Mouse (Mus musculus): ENCODE measurements around the gene Nbea. TPM values are rescaled to one million over a fixed set of nuclear protein-coding genes. Genes with fewer than 3 reads are reported as not detected.

Nbea gene
- total and polyA plus RNA-seq, 3 experiments, result 0.76 TPM; not detected in 2

DNA sequence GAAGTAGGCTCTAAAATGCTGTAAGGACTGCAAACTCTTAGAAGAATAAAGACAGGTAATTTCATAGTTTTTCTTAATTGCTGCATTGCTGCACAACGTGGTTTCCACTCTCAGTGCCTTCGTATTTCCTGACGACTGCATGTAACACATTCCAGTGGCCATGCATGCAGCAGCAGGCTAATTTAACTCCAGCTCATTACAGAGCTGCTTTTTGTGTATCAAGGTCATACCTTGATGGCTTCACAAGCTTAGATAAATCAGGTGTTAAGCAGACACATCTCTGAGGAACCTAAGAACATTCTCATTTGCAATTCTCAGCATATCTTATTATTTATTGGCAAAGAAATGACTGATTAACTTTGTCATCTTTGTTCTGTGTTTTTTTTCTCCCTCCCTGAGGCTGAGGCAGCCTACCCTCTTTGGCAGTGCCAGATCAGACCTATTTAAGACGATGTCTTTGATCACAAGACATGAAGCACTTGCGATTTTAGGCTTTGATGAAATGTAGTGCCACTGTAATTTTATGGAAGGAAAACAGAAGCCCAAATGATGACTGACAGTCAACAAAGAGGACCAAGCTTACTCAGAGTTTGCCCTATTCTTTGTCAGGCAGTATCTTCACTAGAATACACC, 368.4 kb downstream of the Nbea start:
- H3K36me3 ChIP-seq (replicated peaks), result no peaks in the 10 kb centered on the region
- H3K9me3 ChIP-seq (replicated peaks), result peaks cover 4% of the 10 kb centered on the region
- no peak for TF ChIP-seq CTCF (IDR thresholded peaks at IDR 0.05; ENCODE audit: low read depth, low read length)
- ATAC-seq (ENCODE audit: extremely low read depth, insufficient number of reproducible peaks, low FRiP score, poor library complexity, severe bottlenecking) (no peak), DNase-seq (ENCODE audit: low spot score) (no peak)
- H3K27me3 ChIP-seq (ENCODE audit: insufficient read depth, low read length), result no peaks in the 10 kb centered on the region
- no peak overlapping the region for H3K4me3 ChIP-seq (ENCODE audit: low read depth, low read length)
- H3K4me1 ChIP-seq (ENCODE audit: insufficient read depth, low read depth, low read length), result no peaks in the 10 kb centered on the region

DNA sequence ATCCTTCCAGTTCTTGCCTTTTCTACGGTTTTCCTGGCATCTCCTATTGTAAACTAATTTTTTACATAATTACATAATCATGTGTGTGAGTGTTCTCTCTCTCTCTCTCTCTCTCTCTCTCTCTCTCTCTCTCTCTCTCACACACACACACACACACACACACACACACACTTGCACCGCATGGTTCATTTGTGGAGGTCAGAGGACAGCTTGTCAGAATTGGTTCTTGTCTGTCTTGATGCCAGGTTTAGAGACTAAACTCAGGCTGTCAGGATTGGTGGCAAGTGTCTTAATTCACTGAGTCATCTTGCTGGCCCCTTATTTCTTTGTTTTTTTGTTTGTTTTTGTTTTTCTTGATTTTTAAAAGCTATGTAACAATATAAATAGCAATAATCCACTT, 388.7 kb downstream of the Nbea start:
- H3K9me3 ChIP-seq (replicated peaks), result peaks cover 7% of the 10 kb centered on the region
- no peaks in the 10 kb centered on the region for H3K36me3 ChIP-seq (replicated peaks)
- no peak for DNase-seq (ENCODE audit: low spot score)
- no peaks in the 10 kb centered on the region for H3K4me1 ChIP-seq (ENCODE audit: insufficient read depth, low read depth, low read length)
- H3K27me3 ChIP-seq (ENCODE audit: insufficient read depth, low read length), result no peaks in the 10 kb centered on the region
- no peak for ATAC-seq (ENCODE audit: extremely low read depth, insufficient number of reproducible peaks, low FRiP score, poor library complexity, severe bottlenecking)
- H3K4me3 ChIP-seq (ENCODE audit: low read depth, low read length), result no peak overlapping the region
- no peak for TF ChIP-seq GATA1 (IDR thresholded peaks at IDR 0.05; ENCODE audit: borderline replicate concordance, low read length)

DNA sequence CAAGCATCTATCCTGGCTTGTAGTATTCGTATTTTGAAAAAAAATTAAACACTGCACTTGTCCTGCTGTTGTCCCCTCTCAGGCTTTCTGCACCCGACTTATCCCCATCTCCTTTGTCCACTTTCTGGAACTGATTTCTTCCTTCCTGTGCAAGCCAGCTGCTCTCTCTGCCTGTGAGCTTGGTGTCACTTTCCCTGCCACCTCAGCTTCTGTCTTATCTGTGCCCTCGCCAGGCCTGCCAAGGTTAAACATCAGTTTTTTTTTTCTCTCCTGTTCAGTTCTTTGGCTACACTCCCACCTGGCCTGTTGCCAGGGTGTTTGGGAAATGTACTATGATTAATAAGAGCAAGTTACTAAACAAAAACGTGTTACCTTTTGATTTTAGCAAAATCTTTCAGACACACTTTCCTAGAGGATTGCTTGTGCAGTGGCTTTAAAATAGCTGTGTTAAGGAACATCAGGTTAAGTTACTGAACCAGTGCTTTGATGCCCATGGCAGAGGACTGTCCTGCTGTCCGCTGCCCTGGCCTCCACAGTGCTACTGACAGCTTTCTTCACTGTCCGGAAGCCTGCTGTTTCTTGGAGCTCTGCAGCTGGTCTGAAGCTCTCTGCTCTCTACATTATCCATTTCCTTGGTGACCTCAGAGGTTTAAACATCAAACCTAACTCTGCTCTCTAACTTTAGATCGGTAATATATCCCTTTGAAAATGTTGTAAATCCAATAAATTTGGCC, 389.5 kb downstream of the Nbea start:
- H3K36me3 ChIP-seq (replicated peaks), result no peaks in the 10 kb centered on the region
- no peak for TF ChIP-seq TAL1 (conservative IDR thresholded peaks at IDR 0.05; ENCODE audit: low read depth, low read length)
- no peak for TF ChIP-seq CTCF (IDR thresholded peaks at IDR 0.05; ENCODE audit: low read depth, low read length)
- TF ChIP-seq GATA1 (IDR thresholded peaks at IDR 0.05; ENCODE audit: borderline replicate concordance, low read length), result no peak
- TF ChIP-seq GATA2 (IDR thresholded peaks at IDR 0.05; ENCODE audit: borderline replicate concordance, low read depth, low read length), result no peak
- ATAC-seq (ENCODE audit: extremely low read depth, insufficient number of reproducible peaks, low FRiP score, poor library complexity, severe bottlenecking), result no peak
- H3K9me3 ChIP-seq (replicated peaks), result peaks cover 7% of the 10 kb centered on the region
- no peak for DNase-seq (ENCODE audit: low spot score)
- H3K27me3 ChIP-seq (ENCODE audit: insufficient read depth, low read length), result no peaks in the 10 kb centered on the region
- H3K4me3 ChIP-seq (ENCODE audit: low read depth, low read length), result no peak overlapping the region
- H3K4me1 ChIP-seq (ENCODE audit: insufficient read depth, low read depth, low read length), result no peaks in the 10 kb centered on the region

DNA sequence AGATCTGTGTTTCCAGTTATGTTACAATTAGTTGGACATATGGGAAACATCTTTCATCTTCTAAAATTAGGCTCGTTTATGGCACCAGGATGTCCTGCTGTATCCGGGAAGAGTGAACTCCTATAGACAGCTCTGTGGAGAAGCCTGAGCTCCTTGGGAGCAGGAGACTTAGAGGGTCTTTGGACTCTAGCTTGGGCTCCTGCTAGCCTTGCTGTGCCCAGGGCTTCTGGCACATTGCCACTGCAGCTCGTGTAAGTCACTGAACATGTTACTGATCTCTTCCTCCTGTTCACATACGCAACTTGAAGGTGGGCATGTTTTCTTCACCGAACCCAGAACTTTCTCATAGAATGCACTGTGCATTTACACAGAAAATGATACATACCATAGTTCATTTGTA, 391.2 kb downstream of the Nbea start:
- Histone ChIP-seq H3K27me3 (ENCODE audit: insufficient read depth, low read length) (no peaks in the 10 kb centered on the region), H3K4me3 (ENCODE audit: low read depth, low read length) (no peak overlapping the region), H3K4me1 (ENCODE audit: insufficient read depth, low read depth, low read length) (no peaks in the 10 kb centered on the region), H3K36me3 (replicated peaks) (no peaks in the 10 kb centered on the region), H3K9me3 (replicated peaks) (peaks cover 4% of the 10 kb centered on the region)
- DNase-seq (ENCODE audit: low spot score) (no peak), ATAC-seq (ENCODE audit: extremely low read depth, insufficient number of reproducible peaks, low FRiP score, poor library complexity, severe bottlenecking) (no peak)
- TF ChIP-seq GATA1 (IDR thresholded peaks at IDR 0.05; ENCODE audit: borderline replicate concordance, low read length), result no peak
- TF ChIP-seq CTCF (IDR thresholded peaks at IDR 0.05; ENCODE audit: low read depth, low read length), result no peak
- no peak for TF ChIP-seq POLR2AphosphoS5 (IDR thresholded peaks at IDR 0.05; ENCODE audit: insufficient replicate concordance, low read depth, low read length)
- no peak for TF ChIP-seq GATA2 (IDR thresholded peaks at IDR 0.05; ENCODE audit: borderline replicate concordance, low read depth, low read length)
- no peak for TF ChIP-seq TAL1 (conservative IDR thresholded peaks at IDR 0.05; ENCODE audit: low read depth, low read length)

DNA sequence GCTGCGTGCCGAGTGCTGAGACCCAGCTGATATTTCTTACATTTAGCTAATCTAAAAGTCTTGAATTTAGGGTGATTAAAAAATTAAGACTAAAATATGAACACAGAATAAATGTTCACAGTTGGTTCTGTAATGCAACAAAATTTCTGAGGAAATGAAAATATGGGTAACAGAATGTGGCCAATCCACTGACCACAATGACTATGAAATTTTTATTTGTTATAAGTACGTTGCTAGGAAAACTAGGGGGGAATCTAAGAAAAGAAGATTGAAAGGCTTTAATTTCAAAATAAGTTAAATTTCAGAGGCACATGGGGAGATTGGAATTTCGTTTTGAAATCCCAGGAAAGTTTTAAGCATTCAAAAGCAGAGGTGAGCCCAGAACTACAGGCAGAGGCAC, 392.9 kb downstream of the Nbea start:
- no peaks in the 10 kb centered on the region for H3K36me3 ChIP-seq (replicated peaks)
- ATAC-seq (ENCODE audit: extremely low read depth, insufficient number of reproducible peaks, low FRiP score, poor library complexity, severe bottlenecking) (no peak), DNase-seq (ENCODE audit: low spot score) (no peak)
- no peaks in the 10 kb centered on the region for H3K27me3 ChIP-seq (ENCODE audit: insufficient read depth, low read length)
- no peaks in the 10 kb centered on the region for H3K4me1 ChIP-seq (ENCODE audit: insufficient read depth, low read depth, low read length)
- TF ChIP-seq POLR2AphosphoS5 (IDR thresholded peaks at IDR 0.05; ENCODE audit: insufficient replicate concordance, low read depth, low read length), result no peak
- TF ChIP-seq CTCF (IDR thresholded peaks at IDR 0.05; ENCODE audit: low read depth, low read length), result no peak
- TF ChIP-seq GATA1 (IDR thresholded peaks at IDR 0.05; ENCODE audit: borderline replicate concordance, low read length), result no peak
- no peak for TF ChIP-seq TAL1 (conservative IDR thresholded peaks at IDR 0.05; ENCODE audit: low read depth, low read length)
- no peak for TF ChIP-seq GATA2 (IDR thresholded peaks at IDR 0.05; ENCODE audit: borderline replicate concordance, low read depth, low read length)
- peaks cover 4% of the 10 kb centered on the region for H3K9me3 ChIP-seq (replicated peaks)
- H3K4me3 ChIP-seq (ENCODE audit: low read depth, low read length), result no peak overlapping the region

DNA sequence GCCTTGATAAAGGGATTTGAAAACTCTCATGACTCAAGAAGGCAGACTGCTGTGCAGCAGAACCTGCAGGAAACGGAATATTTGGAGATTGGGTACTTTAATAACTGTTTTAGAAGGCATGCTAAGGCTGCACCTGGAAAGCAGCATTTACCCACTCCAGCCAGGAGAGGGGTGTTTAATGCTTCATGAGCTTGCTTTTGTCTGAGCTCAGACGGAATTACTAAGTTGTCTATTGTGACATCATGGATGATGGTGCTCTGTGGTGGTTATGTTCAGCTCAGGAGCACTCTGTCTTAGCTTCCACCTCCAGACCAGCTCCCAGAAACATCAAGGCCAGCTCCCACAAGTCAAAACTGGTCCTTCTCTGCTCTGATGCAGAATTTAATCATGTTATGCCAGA, 393.6 kb downstream of the Nbea start:
- no peak for DNase-seq (ENCODE audit: low spot score)
- no peak for TF ChIP-seq GATA2 (IDR thresholded peaks at IDR 0.05; ENCODE audit: borderline replicate concordance, low read depth, low read length)
- TF ChIP-seq POLR2AphosphoS5 (IDR thresholded peaks at IDR 0.05; ENCODE audit: insufficient replicate concordance, low read depth, low read length), result no peak
- TF ChIP-seq CTCF (IDR thresholded peaks at IDR 0.05; ENCODE audit: low read depth, low read length), result no peak
- TF ChIP-seq TAL1 (conservative IDR thresholded peaks at IDR 0.05; ENCODE audit: low read depth, low read length), result no peak
- no peak for TF ChIP-seq GATA1 (IDR thresholded peaks at IDR 0.05; ENCODE audit: borderline replicate concordance, low read length)
- Histone ChIP-seq H3K4me3 (ENCODE audit: low read depth, low read length) (no peak overlapping the region), H3K4me1 (ENCODE audit: insufficient read depth, low read depth, low read length) (no peaks in the 10 kb centered on the region), H3K36me3 (replicated peaks) (no peaks in the 10 kb centered on the region), H3K27me3 (ENCODE audit: insufficient read depth, low read length) (no peaks in the 10 kb centered on the region), H3K9me3 (replicated peaks) (peaks cover 4% of the 10 kb centered on the region)
- no peak for ATAC-seq (ENCODE audit: extremely low read depth, insufficient number of reproducible peaks, low FRiP score, poor library complexity, severe bottlenecking)
